Mouse (Mus musculus) megakaryocyte, embryonic 14.5 days (primary cell): ENCODE measurements around the gene Trmt1. TPM values are rescaled to one million over a fixed set of nuclear protein-coding genes. Genes with fewer than 3 reads are reported as not detected.

Source experiments
- H3K27me3 ChIP-seq: replicated peaks from 2 replicates; pipeline ENCODE3; 2012; ENCODE audit warnings: inconsistent platforms
- H3K36me3 ChIP-seq: replicated peaks from 2 replicates; pipeline ENCODE3; 2012; ENCODE audit warnings: low read length, inconsistent platforms, mixed read lengths
- H3K4me1 ChIP-seq: 2 replicates; pipeline ENCODE4 v1.6.1; 2012; ENCODE audit warnings: inconsistent platforms
- H3K4me3 ChIP-seq: replicated peaks from 2 replicates; pipeline ENCODE3; 2012; ENCODE audit warnings: moderate library complexity, mild to moderate bottlenecking, inconsistent platforms
- H3K9me3 ChIP-seq: 2 replicates; pipeline ENCODE4 v1.6.1; 2012; ENCODE audit warnings: inconsistent platforms
- FLI1 ChIP-seq: IDR thresholded peaks from 2 replicates; pipeline ENCODE4 v1.6.1; 2012; ENCODE audit warnings: low read length, inconsistent platforms, mixed read lengths
- GATA1 ChIP-seq: IDR thresholded peaks from 3 replicates; pipeline ENCODE4 v1.6.1; 2012; ENCODE audit warnings: mixed read lengths, low read length, inconsistent platforms, borderline replicate concordance
- polyA plus RNA-seq: library from polyadenylated mRNA; stranded (reverse); fragments of >175 nt; gene quantifications from 2 replicates; pipeline ENCODE4 v1.2.3, GENCODE M21; 2012; ENCODE audit warnings: low replicate concordance; ENCODE audit not compliant: insufficient read depth

The Trmt1 gene
- polyA plus RNA-seq, 1 experiment = 120 TPM

GRCm38 (mm10) chr8:84646800-84647199 is 39.3 kb upstream of the Trmt1 start:
- no peak for TF ChIP-seq FLI1
- no peak for TF ChIP-seq GATA1
- Histone ChIP-seq H3K4me3 (no peak overlapping the region), H3K4me1 (peaks cover 27% of the 10 kb centered on the region), H3K27me3 (no peaks in the 10 kb centered on the region), H3K36me3 (no peaks in the 10 kb centered on the region), H3K9me3 (no peaks in the 10 kb centered on the region)

- Histone ChIP-seq H3K27me3 (no peaks in the 10 kb centered on the region), H3K36me3 (no peaks in the 10 kb centered on the region), H3K4me1 (peaks cover 23% of the 10 kb centered on the region), H3K9me3 (no peaks in the 10 kb centered on the region), H3K4me3 (peak overlapping the region; percentile 33)
- TF ChIP-seq GATA1 (no peak), FLI1 (no peak)
Observed at GRCm38 (mm10) chr8:84647461-84647901, 38.6 kb upstream of the Trmt1 start.

GRCm38 (mm10) chr8:84650213-84650612 is 35.9 kb upstream of the Trmt1 start:
- H3K27me3 ChIP-seq = no peaks in the 10 kb centered on the region
- no peaks in the 10 kb centered on the region for H3K9me3 ChIP-seq
- H3K36me3 ChIP-seq = no peaks in the 10 kb centered on the region
- no peak overlapping the region for H3K4me3 ChIP-seq
- H3K4me1 ChIP-seq = peaks cover 21% of the 10 kb centered on the region
- TF ChIP-seq FLI1 (no peak), GATA1 (no peak)

- Histone ChIP-seq H3K4me1 (peaks cover 43% of the 10 kb centered on the region), H3K36me3 (no peaks in the 10 kb centered on the region), H3K4me3 (no peak overlapping the region), H3K9me3 (no peaks in the 10 kb centered on the region), H3K27me3 (no peaks in the 10 kb centered on the region)
- TF ChIP-seq FLI1 (no peak), GATA1 (no peak)
Observed at GRCm38 (mm10) chr8:84653092-84653631, 32.9 kb upstream of the Trmt1 start.

- H3K4me3 ChIP-seq = no peak overlapping the region
- H3K9me3 ChIP-seq = no peaks in the 10 kb centered on the region
- peaks cover 53% of the 10 kb centered on the region for H3K4me1 ChIP-seq
- no peaks in the 10 kb centered on the region for H3K36me3 ChIP-seq
- no peaks in the 10 kb centered on the region for H3K27me3 ChIP-seq
- TF ChIP-seq GATA1 = no peak
- no peak for TF ChIP-seq FLI1
Observed at GRCm38 (mm10) chr8:84654597-84654996, 31.5 kb upstream of the Trmt1 start.

- no peak for TF ChIP-seq FLI1
- TF ChIP-seq GATA1 = no peak
- Histone ChIP-seq H3K4me3 (peak overlapping the region; percentile 91), H3K9me3 (no peaks in the 10 kb centered on the region), H3K4me1 (peaks cover 58% of the 10 kb centered on the region), H3K36me3 (no peaks in the 10 kb centered on the region), H3K27me3 (no peaks in the 10 kb centered on the region)
Observed at GRCm38 (mm10) chr8:84655336-84656190, 30.5 kb upstream of the Trmt1 start.

GRCm38 (mm10) chr8:84656191-84656525 is 29.9 kb upstream of the Trmt1 start:
- H3K4me1 ChIP-seq = peaks cover 59% of the 10 kb centered on the region
- H3K27me3 ChIP-seq = no peaks in the 10 kb centered on the region
- no peaks in the 10 kb centered on the region for H3K36me3 ChIP-seq
- no peaks in the 10 kb centered on the region for H3K9me3 ChIP-seq
- peak overlapping the region; percentile 91 for H3K4me3 ChIP-seq
- TF ChIP-seq FLI1 = no peak
- no peak for TF ChIP-seq GATA1

- Histone ChIP-seq H3K27me3 (no peaks in the 10 kb centered on the region), H3K4me3 (peak overlapping the region; percentile 91), H3K9me3 (no peaks in the 10 kb centered on the region), H3K4me1 (peaks cover 56% of the 10 kb centered on the region), H3K36me3 (no peaks in the 10 kb centered on the region)
- TF ChIP-seq FLI1 (no peak), GATA1 (no peak)
Observed at GRCm38 (mm10) chr8:84656641-84657126, 29.4 kb upstream of the Trmt1 start.

GRCm38 (mm10) chr8:84657203-84657602 is 28.9 kb upstream of the Trmt1 start:
- Histone ChIP-seq H3K4me1 (peaks cover 57% of the 10 kb centered on the region), H3K9me3 (no peaks in the 10 kb centered on the region), H3K27me3 (no peaks in the 10 kb centered on the region), H3K36me3 (no peaks in the 10 kb centered on the region), H3K4me3 (peak overlapping the region; percentile 91)
- TF ChIP-seq GATA1 (no peak), FLI1 (no peak)

GRCm38 (mm10) chr8:84657680-84658079 is 28.4 kb upstream of the Trmt1 start:
- TF ChIP-seq FLI1 = no peak
- TF ChIP-seq GATA1 = no peak
- Histone ChIP-seq H3K9me3 (no peaks in the 10 kb centered on the region), H3K4me3 (peak overlapping the region; percentile 91), H3K36me3 (no peaks in the 10 kb centered on the region), H3K27me3 (no peaks in the 10 kb centered on the region), H3K4me1 (peaks cover 59% of the 10 kb centered on the region)
